Mouse (Mus musculus): ENCODE results near the gene Olfr403. TPM values are rescaled to one million over a fixed set of nuclear protein-coding genes. Genes with fewer than 3 reads are reported as not detected.

Olfr403 gene
- not detected in 2 replicates for polyA plus RNA-seq (2015; fragmentation: Nextera tagmentation; extraction: Ambion mirVana)

DNA sequence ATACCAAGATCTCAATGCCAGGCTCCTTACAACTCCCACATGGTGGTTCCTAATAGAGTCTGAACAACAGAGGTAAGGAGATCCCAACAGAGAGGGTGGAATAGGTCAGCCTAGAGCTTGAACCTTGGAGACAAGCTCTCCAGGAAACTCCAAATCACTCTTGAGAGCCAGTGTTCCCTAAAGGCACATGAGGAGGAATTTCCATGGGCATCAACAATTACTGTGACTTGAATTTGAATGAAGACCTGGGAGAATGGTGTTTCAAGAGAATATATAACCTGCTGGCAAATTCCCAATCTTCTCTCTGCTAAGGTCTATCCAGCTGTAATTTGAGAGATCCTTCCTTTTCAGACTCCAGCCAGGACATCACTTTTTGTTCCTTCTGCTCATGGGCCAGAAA lies at the start of gene Olfr403:
Gene Olfr403 (plus strand): TSS at position 301 of the 400 bp plus-strand sequence.

DNA sequence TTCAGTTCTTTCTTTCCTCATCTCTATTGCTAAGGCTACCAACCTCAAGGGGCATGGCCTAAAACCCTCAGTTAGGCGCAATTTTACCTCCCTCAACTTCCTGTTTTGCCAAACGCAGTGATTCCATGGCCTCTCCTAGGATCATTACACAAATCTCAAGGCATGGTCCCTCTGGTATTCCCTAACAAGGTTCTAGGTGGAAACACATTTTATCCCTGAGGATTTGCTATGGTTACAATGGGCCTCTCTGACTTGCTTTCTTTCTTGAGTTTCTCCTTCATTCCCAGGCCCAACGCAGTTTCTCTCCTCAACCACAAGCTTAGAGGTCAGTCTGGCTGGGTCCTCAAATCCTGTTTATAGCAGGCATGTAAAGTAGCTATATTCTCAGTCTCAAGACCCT lies 32.8 kb upstream of the Olfr403 start, which contains the start of gene Olfr402:
Gene Olfr402 (plus strand): TSS at position 301 of the 400 bp plus-strand sequence.

DNA sequence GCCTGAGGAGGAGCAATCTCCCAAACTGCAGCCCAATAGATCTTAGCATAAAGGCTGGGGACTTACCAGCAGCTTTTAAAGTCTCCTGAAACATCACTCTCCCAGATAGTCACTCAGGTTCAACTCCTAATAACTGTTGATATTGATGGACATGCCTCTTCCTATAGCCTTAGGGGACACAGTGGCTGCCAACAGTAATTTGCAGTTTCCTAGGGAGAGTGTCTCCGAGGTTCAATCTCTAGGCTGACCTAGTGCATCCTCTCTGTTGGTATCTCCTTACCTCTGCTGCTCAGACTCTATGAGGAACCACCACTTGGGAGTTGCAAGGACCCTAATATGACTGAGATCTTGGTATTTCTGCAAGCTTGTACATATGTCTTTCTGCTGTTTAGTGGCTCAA lies 25.2 kb downstream of the Olfr403 start, which contains the start of gene Olfr43:
Gene Olfr43 (minus strand): TSS at position 101 of the 400 bp plus-strand sequence.

Other genes starting within 250 kb of the Olfr403 start
- not detected in 2 replicates for gene Olfr23, start 249.6 kb upstream of the Olfr403 start, polyA plus RNA-seq (2015; fragmentation: Nextera tagmentation; extraction: Ambion mirVana)
- not detected in 2 replicates for gene Olfr397, start 225.4 kb upstream of the Olfr403 start, polyA plus RNA-seq (2015; fragmentation: Nextera tagmentation; extraction: Ambion mirVana)
- gene Olfr398, start 195.8 kb upstream of the Olfr403 start, polyA plus RNA-seq (2015; fragmentation: Nextera tagmentation; extraction: Ambion mirVana) = not detected in 2 replicates
- not detected in 2 replicates for gene Olfr139, start 129.7 kb upstream of the Olfr403 start, polyA plus RNA-seq (2015; fragmentation: Nextera tagmentation; extraction: Ambion mirVana)
- gene Olfr399, start 129.6 kb upstream of the Olfr403 start, polyA plus RNA-seq (2015; fragmentation: Nextera tagmentation; extraction: Ambion mirVana) = not detected in 2 replicates
- gene Zfp616, start 116.3 kb upstream of the Olfr403 start, polyA plus RNA-seq (2015; fragmentation: Nextera tagmentation; extraction: Ambion mirVana) = not detected in 2 replicates
- not detected in 2 replicates for gene Olfr401, start 72.5 kb upstream of the Olfr403 start, polyA plus RNA-seq (2015; fragmentation: Nextera tagmentation; extraction: Ambion mirVana)
- gene Olfr402, start 32.7 kb upstream of the Olfr403 start, polyA plus RNA-seq (2015; fragmentation: Nextera tagmentation; extraction: Ambion mirVana) = not detected in 2 replicates
- gene Olfr43, start 25.1 kb downstream of the Olfr403 start, polyA plus RNA-seq (2015; fragmentation: Nextera tagmentation; extraction: Ambion mirVana) = not detected in 2 replicates
- not detected in 2 replicates for gene Olfr406, start 73.6 kb downstream of the Olfr403 start, polyA plus RNA-seq (2015; fragmentation: Nextera tagmentation; extraction: Ambion mirVana)
- not detected in 2 replicates for gene Olfr59, start 97.5 kb downstream of the Olfr403 start, polyA plus RNA-seq (2015; fragmentation: Nextera tagmentation; extraction: Ambion mirVana)
- gene Olfr410, start 151.8 kb downstream of the Olfr403 start, polyA plus RNA-seq (2015; fragmentation: Nextera tagmentation; extraction: Ambion mirVana) = not detected in 2 replicates
- not detected in 2 replicates for gene Olfr411, start 166.4 kb downstream of the Olfr403 start, polyA plus RNA-seq (2015; fragmentation: Nextera tagmentation; extraction: Ambion mirVana)
- not detected in 2 replicates for gene Olfr412, start 175.8 kb downstream of the Olfr403 start, polyA plus RNA-seq (2015; fragmentation: Nextera tagmentation; extraction: Ambion mirVana)